Mouse (Mus musculus) liver, postnatal 0 days (tissue): Measurements from ENCODE around the gene Optc. TPM values are rescaled to one million over a fixed set of nuclear protein-coding genes. Genes with fewer than 3 reads are reported as not detected.

Experiments
- ATAC-seq: fragments of 200-750 bp; cut with Nextera tagmentation; 2 replicates; pipeline ENCODE4 v1.8.0; 2017; ENCODE audit warnings: mild to moderate bottlenecking, moderate library complexity
- DNase-seq: peaks from one replicate; pipeline ENCODE4 v3.0.0-alpha.2; 2016
- H3K27ac ChIP-seq: fragments of 300-500 bp; sonication (generic); 2 replicates; pipeline ENCODE4 v1.5.1; 2014; ENCODE audit warnings: antibody characterized with exemption, moderate library complexity, mild to moderate bottlenecking, low read depth
- H3K27me3 ChIP-seq: fragments of 300-500 bp; sonication (generic); 2 replicates; pipeline ENCODE4 v1.6.1; 2014; ENCODE audit warnings: low read length, control low read depth, mixed read lengths; ENCODE audit not compliant: insufficient read depth
- H3K36me3 ChIP-seq: fragments of 300-500 bp; sonication (generic); replicated peaks from 2 replicates; pipeline ENCODE4 v1.6.1; 2014; ENCODE audit warnings: mild to moderate bottlenecking, control low read depth, low read length, moderate library complexity, mixed read lengths; ENCODE audit not compliant: insufficient read depth
- H3K4me1 ChIP-seq: fragments of 300-500 bp; sonication (generic); 2 replicates; pipeline ENCODE4 v1.6.1; 2014; ENCODE audit warnings: antibody characterized with exemption, mild to moderate bottlenecking, control low read depth; ENCODE audit not compliant: insufficient read depth
- H3K4me2 ChIP-seq: fragments of 300-500 bp; sonication (generic); 2 replicates; pipeline ENCODE4 v1.6.1; 2014; ENCODE audit warnings: low read depth, mild to moderate bottlenecking, low read length, moderate library complexity, mixed read lengths
- H3K4me3 ChIP-seq: fragments of 300-500 bp; sonication (generic); 2 replicates; pipeline ENCODE4 v1.5.1; 2014; ENCODE audit warnings: low read depth, low read length
- H3K9ac ChIP-seq: fragments of 300-500 bp; sonication (generic); replicated peaks from 2 replicates; pipeline ENCODE4 v1.6.1; 2014; ENCODE audit warnings: mild to moderate bottlenecking, moderate library complexity
- H3K9me3 ChIP-seq: fragments of 300-500 bp; sonication (generic); 2 replicates; pipeline ENCODE4 v1.6.1; 2016; ENCODE audit warnings: mild to moderate bottlenecking, control low read depth, low read length, mixed read lengths
- CTCF ChIP-seq: sonication (generic); IDR thresholded peaks from 2 replicates; pipeline ENCODE4 v1.5.1; 2016; ENCODE audit warnings: antibody characterized with exemption, low read depth
- EP300 ChIP-seq: IDR thresholded peaks from 2 replicates; pipeline ENCODE4 v1.6.1; 2016; ENCODE audit warnings: antibody characterized with exemption, low read depth, mild to moderate bottlenecking
- WGBS: fragments of 180-500 bp; shearing (Covaris S2); extraction: QIAGEN DNeasy Blood & Tissue Kit; methylation state at CpG from one replicate; pipeline ENCODE4 v1.1.7; 2014; ENCODE audit not compliant: insufficient replicate concordance; 5-methylcytosine and 5-hydroxymethylcytosine counted together
- polyA plus RNA-seq: library from polyadenylated mRNA; unstranded; fragments of >200 nt; fragmentation: Nextera tagmentation; extraction: Ambion mirVana; gene quantifications from 2 replicates; pipeline ENCODE4 v1.2.1, GENCODE M21; 2015

The Optc gene
- polyA plus RNA-seq, 1 experiment from 2014 or later = 0.14 TPM

GRCm38 (mm10) chr1:133900825-133901224 is 7.0 kb downstream of the Optc start:
- no peaks in the 10 kb centered on the region for H3K36me3 ChIP-seq
- ATAC-seq = no peak
- WGBS = 68% methylated on average over 9 of the region's 9 CpGs
- no peak overlapping the region for H3K9ac ChIP-seq
- H3K27me3 ChIP-seq = no peaks in the 10 kb centered on the region
- no peak for TF ChIP-seq EP300
- peaks cover under 1% of the 10 kb centered on the region; the same call in 1 of the 2 replicates for H3K4me1 ChIP-seq
- H3K27ac ChIP-seq = no peak overlapping the region
- no peak for DNase-seq
- H3K9me3 ChIP-seq = no peaks in the 10 kb centered on the region
- no peak overlapping the region for H3K4me2 ChIP-seq
- no peak overlapping the region for H3K4me3 ChIP-seq

GRCm38 (mm10) chr1:133899043-133899542 is 8.7 kb downstream of the Optc start:
- no peaks in the 10 kb centered on the region for H3K36me3 ChIP-seq
- TF ChIP-seq CTCF (no peak), EP300 (no peak)
- H3K9ac ChIP-seq = no peak overlapping the region
- H3K27ac ChIP-seq = no peak overlapping the region
- WGBS = 75% methylated on average over 9 of the region's 9 CpGs
- H3K9me3 ChIP-seq = no peaks in the 10 kb centered on the region
- H3K4me2 ChIP-seq = no peak overlapping the region
- DNase-seq = no peak
- ATAC-seq = no peak
- H3K27me3 ChIP-seq = no peaks in the 10 kb centered on the region
- no peak overlapping the region for H3K4me3 ChIP-seq
- peaks cover 11% of the 10 kb centered on the region for H3K4me1 ChIP-seq

- Histone ChIP-seq H3K9me3 (no peaks in the 10 kb centered on the region), H3K4me2 (no peak overlapping the region), H3K9ac (no peak overlapping the region), H3K27ac (no peak overlapping the region), H3K4me3 (no peak overlapping the region), H3K36me3 (no peaks in the 10 kb centered on the region), H3K4me1 (peaks cover 21% of the 10 kb centered on the region), H3K27me3 (no peaks in the 10 kb centered on the region)
- no peak for TF ChIP-seq EP300
- TF ChIP-seq CTCF = no peak
- ATAC-seq = no peak
- no peak for DNase-seq
- WGBS = 53% methylated on average over 6 of the region's 6 CpGs
Measured at GRCm38 (mm10) chr1:133897293-133897692, 10.5 kb downstream of the Optc start.

- peak overlapping the region; percentile 31; the same call in 1 of the 2 replicates for H3K9ac ChIP-seq
- peak overlapping the region; percentile 27; the same call in 1 of the 2 replicates for H3K4me2 ChIP-seq
- WGBS = 24% methylated on average over 5 of the region's 5 CpGs
- DNase-seq = no peak
- H3K27me3 ChIP-seq = no peaks in the 10 kb centered on the region
- no peaks in the 10 kb centered on the region for H3K36me3 ChIP-seq
- no peak for TF ChIP-seq CTCF
- 0 out of 2 replicates have a peak, but pooled peaks have one; percentile 11 for TF ChIP-seq EP300
- H3K4me3 ChIP-seq = no peak overlapping the region
- H3K27ac ChIP-seq = 0 out of 2 replicates have a peak overlapping the region, but pooled peaks have one; percentile 25
- ATAC-seq = no peak
- no peaks in the 10 kb centered on the region for H3K9me3 ChIP-seq
- peaks cover 62% of the 10 kb centered on the region for H3K4me1 ChIP-seq
Measured at GRCm38 (mm10) chr1:133891489-133891888, 16.3 kb downstream of the Optc start.

GRCm38 (mm10) chr1:133889949-133890598 is 17.7 kb downstream of the Optc start:
- H3K9me3 ChIP-seq = no peaks in the 10 kb centered on the region
- H3K27me3 ChIP-seq = no peaks in the 10 kb centered on the region
- no peaks in the 10 kb centered on the region for H3K36me3 ChIP-seq
- H3K4me1 ChIP-seq = peaks cover 63% of the 10 kb centered on the region
- peak; percentile 43 for DNase-seq
- WGBS = 13% methylated on average over 20 of the region's 20 CpGs
- TF ChIP-seq CTCF = no peak
- no peak for TF ChIP-seq EP300
- H3K9ac ChIP-seq = peak overlapping the region; percentile 52
- peak; percentile 65 for ATAC-seq
- H3K4me2 ChIP-seq = peak overlapping the region; percentile 70
- H3K27ac ChIP-seq = peak overlapping the region; percentile 56; the same call in 1 of the 2 replicates
- H3K4me3 ChIP-seq = peak overlapping the region; percentile 16; the same call in 1 of the 2 replicates

- H3K27me3 ChIP-seq = no peaks in the 10 kb centered on the region
- 56% methylated on average over 5 of the region's 5 CpGs for WGBS
- H3K4me1 ChIP-seq = peaks cover 63% of the 10 kb centered on the region
- ATAC-seq = 0 out of 2 replicates have a peak, but pooled peaks have one; percentile 22
- no peaks in the 10 kb centered on the region for H3K9me3 ChIP-seq
- H3K36me3 ChIP-seq = no peaks in the 10 kb centered on the region
- no peak overlapping the region for H3K27ac ChIP-seq
- DNase-seq = no peak
- 0 out of 2 replicates have a peak overlapping the region, but pooled peaks have one; percentile 28 for H3K4me2 ChIP-seq
- TF ChIP-seq EP300 = no peak
- TF ChIP-seq CTCF = no peak
- no peak overlapping the region for H3K4me3 ChIP-seq
- no peak overlapping the region for H3K9ac ChIP-seq
Measured at GRCm38 (mm10) chr1:133887538-133888250, 20.1 kb downstream of the Optc start.
